Mouse (Mus musculus): ENCODE measurements at regions not wholly inside any gene's neighbourhood (a gene's known extent, or its start where the extent isn't known, plus 50 kb on each side); places are given as distances from the start of the nearest gene placed in this dataset.

DNA sequence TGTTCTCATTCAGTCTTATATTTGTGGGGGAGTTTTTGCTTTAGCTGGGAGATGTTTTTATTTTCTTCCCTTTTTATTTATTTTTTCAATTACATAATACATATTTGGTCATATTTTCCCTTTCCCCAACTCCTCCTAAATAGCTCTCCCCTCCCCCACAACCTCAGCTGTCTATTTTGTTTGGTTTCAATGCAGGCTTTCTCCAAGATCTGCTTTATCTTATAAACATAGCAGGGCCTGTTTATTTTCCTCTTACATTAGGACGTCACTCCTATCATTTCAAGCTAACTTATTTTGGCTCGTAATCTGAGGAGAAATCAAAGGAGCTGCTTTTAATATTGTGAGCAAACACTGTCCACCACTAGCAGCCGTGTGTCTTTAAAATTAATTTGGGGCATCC, 171.4 kb upstream of the Arhgap20 start:
- H3K27ac ChIP-seq (ENCODE audit: low read length), result no peak overlapping the region
- no peaks in the 10 kb centered on the region for H3K4me1 ChIP-seq (replicated peaks; ENCODE audit: control insufficient read depth, insufficient read depth, low read length)
- no peaks in the 10 kb centered on the region for H3K9me3 ChIP-seq (ENCODE audit: control insufficient read depth, low read length)
- no peaks in the 10 kb centered on the region for H3K27me3 ChIP-seq (replicated peaks; ENCODE audit: control insufficient read depth, insufficient read depth, low read length)
- H3K9ac ChIP-seq (replicated peaks; ENCODE audit: low read depth, low read length), result no peak overlapping the region
- H3K4me3 ChIP-seq (replicated peaks; ENCODE audit: low read length), result no peak overlapping the region
- 73% methylated on average over 3 of the region's 3 CpGs for WGBS
- no peak for ATAC-seq
- H3K36me3 ChIP-seq (ENCODE audit: control insufficient read depth, insufficient read depth), result no peaks in the 10 kb centered on the region
- no peak overlapping the region for H3K4me2 ChIP-seq (ENCODE audit: low read length)

DNA sequence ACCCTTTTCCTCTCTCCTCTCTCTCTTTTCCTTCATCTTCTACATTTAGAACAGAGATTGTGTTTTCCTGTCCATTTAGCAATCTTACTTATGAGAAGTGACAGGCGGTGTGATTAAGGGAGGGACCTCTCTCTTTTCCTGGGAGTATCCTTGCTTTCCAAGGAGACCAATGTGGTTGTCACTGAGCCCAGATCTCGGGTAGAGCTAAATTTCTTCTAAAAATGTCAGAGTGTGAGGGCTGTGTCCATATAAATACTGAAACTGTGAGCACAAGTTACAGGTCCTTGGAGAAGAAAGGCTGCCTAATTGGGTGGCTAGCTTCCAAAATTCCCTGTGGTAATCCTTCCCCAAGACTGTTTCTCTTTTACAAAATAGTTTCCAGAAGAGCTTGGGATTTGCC, 166.4 kb upstream of the Arhgap20 start:
- WGBS, result 62% methylated on average over 2 of the region's 2 CpGs

DNA sequence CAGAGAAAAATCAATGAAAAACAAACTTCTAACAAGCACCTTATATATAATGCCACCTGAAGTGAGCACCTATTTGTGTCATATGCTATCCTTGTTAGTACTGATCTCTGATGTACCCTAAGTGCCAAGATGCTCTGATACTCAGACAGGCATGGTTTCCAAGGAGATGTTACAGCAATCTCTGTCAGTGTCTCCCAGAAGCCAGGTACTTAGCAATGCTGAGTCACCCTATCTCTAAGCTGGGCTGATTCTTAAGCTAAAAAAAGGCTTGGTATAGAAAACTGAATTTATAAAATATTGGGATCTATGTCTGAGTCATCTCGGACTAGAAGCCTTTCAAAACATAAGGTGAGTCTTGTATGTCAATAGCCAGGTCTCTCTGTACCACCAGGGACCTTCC, 157.0 kb upstream of the Arhgap20 start:
- 73% methylated on average over 1 of the region's 1 CpGs for WGBS
- H3K9me3 ChIP-seq (ENCODE audit: control insufficient read depth, low read length), result no peaks in the 10 kb centered on the region
- ATAC-seq, result no peak

More for the DNA sequence above, 166.4 kb upstream of the Arhgap20 start:
- no peaks in the 10 kb centered on the region for H3K9me3 ChIP-seq (ENCODE audit: control insufficient read depth, low read length)
- no peaks in the 10 kb centered on the region for H3K4me1 ChIP-seq (replicated peaks; ENCODE audit: control insufficient read depth, insufficient read depth, low read length)
- ATAC-seq, result no peak
- no peak overlapping the region for H3K27ac ChIP-seq (ENCODE audit: low read length)
- no peak overlapping the region for H3K9ac ChIP-seq (replicated peaks; ENCODE audit: low read depth, low read length)
- H3K4me2 ChIP-seq (ENCODE audit: low read length), result no peak overlapping the region
- H3K27me3 ChIP-seq (replicated peaks; ENCODE audit: control insufficient read depth, insufficient read depth, low read length), result no peaks in the 10 kb centered on the region
- H3K36me3 ChIP-seq (ENCODE audit: control insufficient read depth, insufficient read depth), result no peaks in the 10 kb centered on the region
- H3K4me3 ChIP-seq (replicated peaks; ENCODE audit: low read length), result no peak overlapping the region

DNA sequence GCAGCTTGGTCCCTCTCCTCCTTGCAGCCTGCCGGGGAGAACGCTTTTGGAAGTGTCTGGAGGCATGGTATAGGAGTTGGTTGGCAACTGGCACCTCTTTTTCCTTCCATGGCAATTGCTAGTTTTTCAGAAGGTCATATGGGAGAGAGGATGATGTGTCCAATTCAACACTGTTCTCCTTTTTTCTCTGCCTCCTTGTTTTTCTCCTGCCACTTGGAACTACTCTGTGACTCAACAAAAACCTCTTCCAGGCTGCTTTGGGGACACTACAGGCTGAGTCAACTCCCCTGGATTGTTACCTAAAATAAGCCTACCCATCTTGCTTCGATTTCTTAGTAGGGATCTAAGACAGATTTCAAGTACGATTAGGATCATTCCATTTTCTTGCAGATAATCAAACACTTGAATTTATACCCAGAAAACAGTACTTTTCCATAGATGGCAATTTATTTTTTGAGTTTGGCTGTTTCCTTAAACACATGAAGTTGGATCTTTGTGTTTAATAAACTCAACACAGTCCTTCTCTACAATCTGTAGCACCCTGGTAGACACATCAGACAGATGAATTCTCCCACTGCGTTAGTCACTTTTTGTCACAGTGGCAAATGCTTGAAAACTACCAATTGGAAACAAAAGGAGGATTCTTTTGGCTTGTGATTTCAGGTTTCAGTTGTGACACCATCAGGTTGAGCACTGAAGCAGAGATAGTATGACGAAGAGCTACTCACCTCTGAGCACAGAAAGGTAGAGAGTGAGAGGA, 156.3 kb upstream of the Arhgap20 start:
- Histone ChIP-seq H3K4me2 (ENCODE audit: low read length) (no peak overlapping the region), H3K9me3 (ENCODE audit: control insufficient read depth, low read length) (no peaks in the 10 kb centered on the region), H3K9ac (replicated peaks; ENCODE audit: low read depth, low read length) (no peak overlapping the region), H3K36me3 (ENCODE audit: control insufficient read depth, insufficient read depth) (no peaks in the 10 kb centered on the region), H3K27me3 (replicated peaks; ENCODE audit: control insufficient read depth, insufficient read depth, low read length) (no peaks in the 10 kb centered on the region), H3K4me3 (replicated peaks; ENCODE audit: low read length) (no peak overlapping the region), H3K4me1 (replicated peaks; ENCODE audit: control insufficient read depth, insufficient read depth, low read length) (no peaks in the 10 kb centered on the region), H3K27ac (ENCODE audit: low read length) (no peak overlapping the region)
- ATAC-seq, result no peak
- WGBS, result 83% methylated on average over 6 of the region's 6 CpGs

More for the DNA sequence above, 157.0 kb upstream of the Arhgap20 start:
- H3K36me3 ChIP-seq (ENCODE audit: control insufficient read depth, insufficient read depth), result no peaks in the 10 kb centered on the region
- no peak overlapping the region for H3K27ac ChIP-seq (ENCODE audit: low read length)
- H3K4me2 ChIP-seq (ENCODE audit: low read length), result no peak overlapping the region
- H3K4me1 ChIP-seq (replicated peaks; ENCODE audit: control insufficient read depth, insufficient read depth, low read length), result no peaks in the 10 kb centered on the region
- no peaks in the 10 kb centered on the region for H3K27me3 ChIP-seq (replicated peaks; ENCODE audit: control insufficient read depth, insufficient read depth, low read length)
- no peak overlapping the region for H3K9ac ChIP-seq (replicated peaks; ENCODE audit: low read depth, low read length)
- no peak overlapping the region for H3K4me3 ChIP-seq (replicated peaks; ENCODE audit: low read length)

- Histone ChIP-seq H3K27ac (ENCODE audit: low read length) (no peak overlapping the region), H3K27me3 (replicated peaks; ENCODE audit: control insufficient read depth, insufficient read depth, low read length) (no peaks in the 10 kb centered on the region), H3K9me3 (ENCODE audit: control insufficient read depth, low read length) (no peaks in the 10 kb centered on the region), H3K9ac (replicated peaks; ENCODE audit: low read depth, low read length) (no peak overlapping the region), H3K4me3 (replicated peaks; ENCODE audit: low read length) (no peak overlapping the region), H3K4me2 (ENCODE audit: low read length) (no peak overlapping the region), H3K4me1 (replicated peaks; ENCODE audit: control insufficient read depth, insufficient read depth, low read length) (no peaks in the 10 kb centered on the region), H3K36me3 (ENCODE audit: control insufficient read depth, insufficient read depth) (no peaks in the 10 kb centered on the region)
- 88% methylated on average over 4 of the region's 4 CpGs for WGBS
- ATAC-seq, result no peak
These were observed 139.0 kb upstream of the Arhgap20 start for GRCm38 (mm10) chr9:51626156-51626555.

DNA sequence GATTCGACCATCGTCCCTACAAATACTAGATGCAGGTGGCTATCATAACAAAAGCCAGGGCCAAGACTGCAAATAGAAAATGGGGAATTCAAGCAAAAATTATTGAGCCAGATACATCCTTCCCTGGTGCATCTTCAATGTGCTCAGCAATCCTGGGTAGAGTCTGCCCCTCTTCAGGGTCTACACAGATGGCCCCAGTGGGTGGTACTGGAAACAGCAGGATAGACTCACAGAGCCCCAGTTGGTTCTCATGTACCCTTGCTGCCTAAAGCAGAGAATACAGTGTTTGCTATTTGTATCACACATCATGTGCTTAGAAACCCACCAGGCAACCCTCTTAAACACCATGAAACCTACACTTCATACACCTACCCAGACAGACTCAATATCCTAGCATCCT, 129.0 kb upstream of the Arhgap20 start:
- Histone ChIP-seq H3K4me3 (replicated peaks; ENCODE audit: low read length) (no peak overlapping the region), H3K27ac (ENCODE audit: low read length) (no peak overlapping the region), H3K9ac (replicated peaks; ENCODE audit: low read depth, low read length) (no peak overlapping the region), H3K4me1 (replicated peaks; ENCODE audit: control insufficient read depth, insufficient read depth, low read length) (peaks cover 5% of the 10 kb centered on the region; the same call in 1 of the 2 replicates), H3K9me3 (ENCODE audit: control insufficient read depth, low read length) (no peaks in the 10 kb centered on the region), H3K4me2 (ENCODE audit: low read length) (no peak overlapping the region), H3K36me3 (ENCODE audit: control insufficient read depth, insufficient read depth) (no peaks in the 10 kb centered on the region), H3K27me3 (replicated peaks; ENCODE audit: control insufficient read depth, insufficient read depth, low read length) (no peaks in the 10 kb centered on the region)
- ATAC-seq, result 0 out of 2 replicates have a peak, but pooled peaks have one; percentile 8
- 78% methylated on average over 2 of the region's 2 CpGs for WGBS

DNA sequence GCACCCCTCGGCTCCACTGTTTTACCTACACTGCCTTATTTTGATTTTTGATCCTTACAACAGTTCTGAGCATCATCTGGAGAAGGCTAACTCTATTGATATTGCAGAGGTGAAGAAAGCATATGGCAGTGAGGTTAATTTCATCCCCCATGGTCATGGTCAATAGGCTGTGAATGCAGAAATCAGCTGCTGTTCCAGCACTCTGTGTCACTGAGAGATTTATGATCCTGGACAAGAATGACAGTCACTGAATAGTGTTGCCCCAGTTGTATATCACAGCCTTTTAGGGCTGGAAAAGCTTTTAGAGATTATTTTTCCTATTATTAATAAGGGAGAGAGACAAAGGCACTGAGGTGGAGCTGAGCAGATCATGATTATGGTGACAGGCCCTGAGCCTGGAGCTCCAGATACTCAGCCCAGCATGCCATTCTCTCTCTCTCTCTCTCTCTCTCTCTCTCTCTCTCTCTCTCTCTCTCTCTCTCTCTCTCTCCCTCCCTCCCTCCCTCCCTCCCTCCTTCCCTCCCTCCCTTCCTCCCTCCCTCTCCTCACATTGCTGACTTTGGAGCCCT, 128.5 kb upstream of the Arhgap20 start:
- H3K4me3 ChIP-seq (replicated peaks; ENCODE audit: low read length), result no peak overlapping the region
- no peak for ATAC-seq
- peak overlapping the region; percentile 2; the same call in 1 of the 2 replicates for H3K27ac ChIP-seq (ENCODE audit: low read length)
- no peak overlapping the region for H3K9ac ChIP-seq (replicated peaks; ENCODE audit: low read depth, low read length)
- H3K4me2 ChIP-seq (ENCODE audit: low read length), result no peak overlapping the region
- no peaks in the 10 kb centered on the region for H3K9me3 ChIP-seq (ENCODE audit: control insufficient read depth, low read length)
- no peaks in the 10 kb centered on the region for H3K27me3 ChIP-seq (replicated peaks; ENCODE audit: control insufficient read depth, insufficient read depth, low read length)
- H3K4me1 ChIP-seq (replicated peaks; ENCODE audit: control insufficient read depth, insufficient read depth, low read length), result peaks cover 5% of the 10 kb centered on the region; the same call in 1 of the 2 replicates
- WGBS, result 72% methylated on average over 1 of the region's 1 CpGs
- no peaks in the 10 kb centered on the region for H3K36me3 ChIP-seq (ENCODE audit: control insufficient read depth, insufficient read depth)

- ATAC-seq, result 0 out of 2 replicates have a peak, but pooled peaks have one; percentile 50
These were observed 127.8 kb upstream of the Arhgap20 start for GRCm38 (mm10) chr9:51637131-51637920.

DNA sequence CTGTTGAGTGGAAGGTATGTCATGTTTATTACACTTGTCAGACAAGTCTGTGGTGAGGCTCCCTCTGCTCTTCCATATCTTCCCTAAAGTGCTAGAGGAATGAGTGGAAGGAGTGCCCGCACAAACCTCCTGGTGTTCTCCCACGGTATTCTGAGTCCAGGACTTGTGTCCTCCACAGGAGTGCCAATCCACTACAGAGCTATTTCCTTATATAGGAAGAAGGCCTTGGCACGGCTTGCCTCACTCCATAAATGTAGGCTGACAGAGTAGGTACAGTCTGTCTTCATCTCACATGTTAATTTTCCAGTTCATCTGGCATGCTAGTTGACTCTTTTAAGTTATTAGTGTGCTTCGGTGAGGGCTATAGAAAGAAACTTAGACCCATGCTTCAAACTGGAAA, 123.4 kb upstream of the Arhgap20 start:
- Histone ChIP-seq H3K4me1 (replicated peaks; ENCODE audit: control insufficient read depth, insufficient read depth, low read length) (peaks cover 5% of the 10 kb centered on the region; the same call in 1 of the 2 replicates), H3K4me3 (replicated peaks; ENCODE audit: low read length) (no peak overlapping the region), H3K27me3 (replicated peaks; ENCODE audit: control insufficient read depth, insufficient read depth, low read length) (no peaks in the 10 kb centered on the region), H3K9ac (replicated peaks; ENCODE audit: low read depth, low read length) (no peak overlapping the region), H3K36me3 (ENCODE audit: control insufficient read depth, insufficient read depth) (no peaks in the 10 kb centered on the region), H3K4me2 (ENCODE audit: low read length) (no peak overlapping the region), H3K9me3 (ENCODE audit: control insufficient read depth, low read length) (no peaks in the 10 kb centered on the region), H3K27ac (ENCODE audit: low read length) (no peak overlapping the region)
- ATAC-seq, result no peak
- WGBS, result 79% methylated on average over 4 of the region's 4 CpGs

More at GRCm38 (mm10) chr9:51637131-51637920, 127.8 kb upstream of the Arhgap20 start:
- Histone ChIP-seq H3K9ac (replicated peaks; ENCODE audit: low read depth, low read length) (no peak overlapping the region), H3K4me2 (ENCODE audit: low read length) (no peak overlapping the region), H3K4me1 (replicated peaks; ENCODE audit: control insufficient read depth, insufficient read depth, low read length) (peaks cover 5% of the 10 kb centered on the region; the same call in 1 of the 2 replicates), H3K4me3 (replicated peaks; ENCODE audit: low read length) (no peak overlapping the region), H3K27me3 (replicated peaks; ENCODE audit: control insufficient read depth, insufficient read depth, low read length) (no peaks in the 10 kb centered on the region), H3K36me3 (ENCODE audit: control insufficient read depth, insufficient read depth) (no peaks in the 10 kb centered on the region), H3K27ac (ENCODE audit: low read length) (peak overlapping the region; percentile 39), H3K9me3 (ENCODE audit: control insufficient read depth, low read length) (no peaks in the 10 kb centered on the region)
- 33% methylated on average over 6 of the region's 6 CpGs for WGBS
